Mouse (Mus musculus): ENCODE measurements at regions not wholly inside any gene's neighbourhood (a gene's known extent, or its start where the extent isn't known, plus 50 kb on each side); places are given as distances from the start of the nearest gene placed in this dataset.

GRCm38 (mm10) chr8:43956500-43956899 lies 246.7 kb upstream of the Adam34 start:
- H3K27me3 ChIP-seq (ENCODE audit: control insufficient read depth, insufficient read depth, low read length), result no peaks in the 10 kb centered on the region
- no peak overlapping the region for H3K27ac ChIP-seq (ENCODE audit: low read depth)
- H3K9ac ChIP-seq (replicated peaks; ENCODE audit: low read depth, low read length), result no peak overlapping the region
- no peak for ATAC-seq (ENCODE audit: insufficient read depth, low read depth)
- no peaks in the 10 kb centered on the region for H3K9me3 ChIP-seq (replicated peaks; ENCODE audit: control insufficient read depth, low read length)
- no peak for DNase-seq (ENCODE audit: low spot score)
- H3K4me3 ChIP-seq (ENCODE audit: low read depth, low read length), result no peak overlapping the region
- TF ChIP-seq CTCF (IDR thresholded peaks at IDR 0.05; ENCODE audit: low read depth), result no peak
- TF ChIP-seq EP300 (IDR thresholded peaks at IDR 0.05; ENCODE audit: low read depth), result no peak
- H3K4me2 ChIP-seq (ENCODE audit: low read depth, low read length), result no peak overlapping the region
- H3K4me1 ChIP-seq (ENCODE audit: control insufficient read depth, insufficient read depth), result no peaks in the 10 kb centered on the region
- no peaks in the 10 kb centered on the region for H3K36me3 ChIP-seq (replicated peaks; ENCODE audit: control insufficient read depth, insufficient read depth, low read length)
- 82% methylated on average over 3 of the region's 3 CpGs for WGBS

- peak overlapping the region; percentile 36 for H3K4me2 ChIP-seq (ENCODE audit: low read depth, low read length)
- H3K9me3 ChIP-seq (replicated peaks; ENCODE audit: control insufficient read depth, low read length), result no peaks in the 10 kb centered on the region
- peak overlapping the region; percentile 11; the same call in 1 of the 2 replicates for H3K4me3 ChIP-seq (ENCODE audit: low read depth, low read length)
- no peak overlapping the region for H3K9ac ChIP-seq (replicated peaks; ENCODE audit: low read depth, low read length)
- H3K27ac ChIP-seq (ENCODE audit: low read depth), result no peak overlapping the region
- H3K27me3 ChIP-seq (ENCODE audit: control insufficient read depth, insufficient read depth, low read length), result no peaks in the 10 kb centered on the region
- TF ChIP-seq CTCF (IDR thresholded peaks at IDR 0.05; ENCODE audit: low read depth), result no peak
- TF ChIP-seq EP300 (IDR thresholded peaks at IDR 0.05; ENCODE audit: low read depth), result no peak
- ATAC-seq (ENCODE audit: insufficient read depth, low read depth) (no peak), DNase-seq (ENCODE audit: low spot score) (no peak)
- no peaks in the 10 kb centered on the region for H3K36me3 ChIP-seq (replicated peaks; ENCODE audit: control insufficient read depth, insufficient read depth, low read length)
- WGBS, result 43% methylated on average over 9 of the region's 9 CpGs
- H3K4me1 ChIP-seq (ENCODE audit: control insufficient read depth, insufficient read depth), result no peaks in the 10 kb centered on the region
Measured at GRCm38 (mm10) chr8:43949224-43950021, 239.6 kb upstream of the Adam34 start.

- Histone ChIP-seq H3K9me3 (replicated peaks; ENCODE audit: control insufficient read depth, low read length) (no peaks in the 10 kb centered on the region), H3K9ac (replicated peaks; ENCODE audit: low read depth, low read length) (no peak overlapping the region), H3K4me2 (ENCODE audit: low read depth, low read length) (peak overlapping the region; percentile 36), H3K27ac (ENCODE audit: low read depth) (no peak overlapping the region), H3K27me3 (ENCODE audit: control insufficient read depth, insufficient read depth, low read length) (no peaks in the 10 kb centered on the region), H3K4me3 (ENCODE audit: low read depth, low read length) (peak overlapping the region; percentile 11; the same call in 1 of the 2 replicates), H3K4me1 (ENCODE audit: control insufficient read depth, insufficient read depth) (no peaks in the 10 kb centered on the region), H3K36me3 (replicated peaks; ENCODE audit: control insufficient read depth, insufficient read depth, low read length) (no peaks in the 10 kb centered on the region)
- DNase-seq (ENCODE audit: low spot score) (no peak), ATAC-seq (ENCODE audit: insufficient read depth, low read depth) (no peak)
- 4% methylated on average over 6 of the region's 6 CpGs for WGBS
- TF ChIP-seq EP300 (IDR thresholded peaks at IDR 0.05; ENCODE audit: low read depth) (no peak), CTCF (IDR thresholded peaks at IDR 0.05; ENCODE audit: low read depth) (no peak)
Measured at GRCm38 (mm10) chr8:43948807-43949206, 239.0 kb upstream of the Adam34 start.

- peak; percentile 4; the same call in 1 of the 2 replicates for TF ChIP-seq CTCF (IDR thresholded peaks at IDR 0.05; ENCODE audit: low read depth)
- TF ChIP-seq EP300 (IDR thresholded peaks at IDR 0.05; ENCODE audit: low read depth), result no peak
- ATAC-seq (ENCODE audit: insufficient read depth, low read depth) (no peak), DNase-seq (ENCODE audit: low spot score) (no peak)
- no peaks in the 10 kb centered on the region for H3K36me3 ChIP-seq (replicated peaks; ENCODE audit: control insufficient read depth, insufficient read depth, low read length)
- H3K9ac ChIP-seq (replicated peaks; ENCODE audit: low read depth, low read length), result no peak overlapping the region
- H3K4me2 ChIP-seq (ENCODE audit: low read depth, low read length), result no peak overlapping the region
- H3K4me1 ChIP-seq (ENCODE audit: control insufficient read depth, insufficient read depth), result no peaks in the 10 kb centered on the region
- H3K9me3 ChIP-seq (replicated peaks; ENCODE audit: control insufficient read depth, low read length), result no peaks in the 10 kb centered on the region
- H3K4me3 ChIP-seq (ENCODE audit: low read depth, low read length), result no peak overlapping the region
- H3K27me3 ChIP-seq (ENCODE audit: control insufficient read depth, insufficient read depth, low read length), result no peaks in the 10 kb centered on the region
- no peak overlapping the region for H3K27ac ChIP-seq (ENCODE audit: low read depth)
Measured at GRCm38 (mm10) chr8:43931727-43932126, 221.9 kb upstream of the Adam34 start.

GRCm38 (mm10) chr8:43922982-43923381 lies 213.1 kb upstream of the Adam34 start:
- Histone ChIP-seq H3K4me3 (ENCODE audit: low read depth, low read length) (no peak overlapping the region), H3K9me3 (replicated peaks; ENCODE audit: control insufficient read depth, low read length) (no peaks in the 10 kb centered on the region), H3K27ac (ENCODE audit: low read depth) (no peak overlapping the region), H3K4me1 (ENCODE audit: control insufficient read depth, insufficient read depth) (no peaks in the 10 kb centered on the region), H3K27me3 (ENCODE audit: control insufficient read depth, insufficient read depth, low read length) (no peaks in the 10 kb centered on the region), H3K4me2 (ENCODE audit: low read depth, low read length) (no peak overlapping the region), H3K9ac (replicated peaks; ENCODE audit: low read depth, low read length) (no peak overlapping the region), H3K36me3 (replicated peaks; ENCODE audit: control insufficient read depth, insufficient read depth, low read length) (no peaks in the 10 kb centered on the region)
- 67% methylated on average over 3 of the region's 3 CpGs for WGBS
- no peak for ATAC-seq (ENCODE audit: insufficient read depth, low read depth)
- no peak for DNase-seq (ENCODE audit: low spot score)
- TF ChIP-seq EP300 (IDR thresholded peaks at IDR 0.05; ENCODE audit: low read depth) (no peak), CTCF (IDR thresholded peaks at IDR 0.05; ENCODE audit: low read depth) (no peak)

GRCm38 (mm10) chr8:43921263-43921662 lies 211.4 kb upstream of the Adam34 start:
- Histone ChIP-seq H3K9ac (replicated peaks; ENCODE audit: low read depth, low read length) (no peak overlapping the region), H3K27me3 (ENCODE audit: control insufficient read depth, insufficient read depth, low read length) (no peaks in the 10 kb centered on the region), H3K9me3 (replicated peaks; ENCODE audit: control insufficient read depth, low read length) (no peaks in the 10 kb centered on the region), H3K27ac (ENCODE audit: low read depth) (no peak overlapping the region), H3K4me3 (ENCODE audit: low read depth, low read length) (no peak overlapping the region), H3K4me2 (ENCODE audit: low read depth, low read length) (no peak overlapping the region), H3K36me3 (replicated peaks; ENCODE audit: control insufficient read depth, insufficient read depth, low read length) (no peaks in the 10 kb centered on the region), H3K4me1 (ENCODE audit: control insufficient read depth, insufficient read depth) (no peaks in the 10 kb centered on the region)
- DNase-seq (ENCODE audit: low spot score), result no peak
- TF ChIP-seq EP300 (IDR thresholded peaks at IDR 0.05; ENCODE audit: low read depth) (no peak), CTCF (IDR thresholded peaks at IDR 0.05; ENCODE audit: low read depth) (no peak)
- WGBS, result 49% methylated on average over 7 of the region's 7 CpGs
- no peak for ATAC-seq (ENCODE audit: insufficient read depth, low read depth)

Measured in heart, postnatal 0 days (tissue).